Mouse (Mus musculus): ENCODE data around the gene Arpc4. TPM values are rescaled to one million over a fixed set of nuclear protein-coding genes. Genes with fewer than 3 reads are reported as not detected.

The Arpc4 gene
- polyA plus RNA-seq, 1 experiment from 2014 or later = 384 TPM

- Histone ChIP-seq H3K9me3 (no peaks in the 10 kb centered on the region), H3K27me3 (no peaks in the 10 kb centered on the region), H3K4me1 (no peaks in the 10 kb centered on the region), H3K9ac (no peak overlapping the region), H3K4me3 (no peak overlapping the region), H3K36me3 (peaks cover 55% of the 10 kb centered on the region), H3K27ac (no peak overlapping the region), H3K4me2 (no peak overlapping the region)
- no peak for ATAC-seq (ENCODE audit: insufficient number of reproducible peaks, insufficient read depth, low FRiP score, low TSS enrichment, low read depth)
- WGBS = 92% methylated on average over 1 of the region's 1 CpGs
Measured at GRCm38 (mm10) chr6:113367574-113367973, 10.3 kb upstream of the Arpc4 start.

GRCm38 (mm10) chr6:113368124-113368523 lies 9.8 kb upstream of the Arpc4 start:
- H3K27ac ChIP-seq = peak overlapping the region; percentile 23; the same call in 1 of the 2 replicates
- no peaks in the 10 kb centered on the region for H3K27me3 ChIP-seq
- no peaks in the 10 kb centered on the region for H3K4me1 ChIP-seq
- no peak overlapping the region for H3K9ac ChIP-seq
- no peak for ATAC-seq (ENCODE audit: insufficient number of reproducible peaks, insufficient read depth, low FRiP score, low TSS enrichment, low read depth)
- no peak overlapping the region for H3K4me3 ChIP-seq
- peaks cover 60% of the 10 kb centered on the region for H3K36me3 ChIP-seq
- H3K9me3 ChIP-seq = no peaks in the 10 kb centered on the region
- H3K4me2 ChIP-seq = no peak overlapping the region
- 67% methylated on average over 7 of the region's 7 CpGs for WGBS

GRCm38 (mm10) chr6:113368577-113368976 lies 9.3 kb upstream of the Arpc4 start:
- no peak overlapping the region for H3K9ac ChIP-seq
- H3K4me2 ChIP-seq = no peak overlapping the region
- H3K27me3 ChIP-seq = no peaks in the 10 kb centered on the region
- no peaks in the 10 kb centered on the region for H3K9me3 ChIP-seq
- H3K27ac ChIP-seq = no peak overlapping the region
- H3K4me3 ChIP-seq = no peak overlapping the region
- WGBS = 73% methylated on average over 5 of the region's 5 CpGs
- no peaks in the 10 kb centered on the region for H3K4me1 ChIP-seq
- no peak for ATAC-seq (ENCODE audit: insufficient number of reproducible peaks, insufficient read depth, low FRiP score, low TSS enrichment, low read depth)
- H3K36me3 ChIP-seq = peaks cover 64% of the 10 kb centered on the region

GRCm38 (mm10) chr6:113370194-113370929 lies 7.6 kb upstream of the Arpc4 start:
- Histone ChIP-seq H3K4me3 (no peak overlapping the region), H3K9ac (no peak overlapping the region), H3K4me1 (no peaks in the 10 kb centered on the region), H3K9me3 (no peaks in the 10 kb centered on the region), H3K27ac (no peak overlapping the region), H3K36me3 (peaks cover 81% of the 10 kb centered on the region), H3K27me3 (no peaks in the 10 kb centered on the region), H3K4me2 (no peak overlapping the region)
- no peak for ATAC-seq (ENCODE audit: insufficient number of reproducible peaks, insufficient read depth, low FRiP score, low TSS enrichment, low read depth)
- 92% methylated on average over 20 of the region's 20 CpGs for WGBS

GRCm38 (mm10) chr6:113373491-113373890 lies 4.4 kb upstream of the Arpc4 start:
- Histone ChIP-seq H3K27me3 (no peaks in the 10 kb centered on the region), H3K27ac (no peak overlapping the region), H3K9ac (no peak overlapping the region), H3K4me3 (no peak overlapping the region), H3K36me3 (peaks cover 72% of the 10 kb centered on the region), H3K4me1 (peaks cover 9% of the 10 kb centered on the region; the same call in 1 of the 2 replicates), H3K4me2 (no peak overlapping the region), H3K9me3 (no peaks in the 10 kb centered on the region)
- no peak for ATAC-seq (ENCODE audit: insufficient number of reproducible peaks, insufficient read depth, low FRiP score, low TSS enrichment, low read depth)
- WGBS = 90% methylated on average over 4 of the region's 4 CpGs

GRCm38 (mm10) chr6:113377172-113377495 lies 781 bp upstream of the Arpc4 start:
- no peaks in the 10 kb centered on the region for H3K9me3 ChIP-seq
- peaks cover 19% of the 10 kb centered on the region for H3K4me1 ChIP-seq
- ATAC-seq (ENCODE audit: insufficient number of reproducible peaks, insufficient read depth, low FRiP score, low TSS enrichment, low read depth) = no peak
- WGBS = 8% methylated on average over 7 of the region's 7 CpGs
- H3K36me3 ChIP-seq = peaks cover 58% of the 10 kb centered on the region
- H3K4me2 ChIP-seq = peak overlapping the region; percentile 82
- peak overlapping the region; percentile 100 for H3K4me3 ChIP-seq
- H3K27me3 ChIP-seq = no peaks in the 10 kb centered on the region
- peak overlapping the region; percentile 94 for H3K9ac ChIP-seq
- peak overlapping the region; percentile 94 for H3K27ac ChIP-seq

GRCm38 (mm10) chr6:113379246-113379645 lies 1.3 kb downstream of the Arpc4 start:
- Histone ChIP-seq H3K9me3 (no peaks in the 10 kb centered on the region), H3K36me3 (peaks cover 58% of the 10 kb centered on the region), H3K9ac (peak overlapping the region; percentile 94; the same call in 1 of the 2 replicates), H3K27ac (no peak overlapping the region), H3K4me1 (peaks cover 19% of the 10 kb centered on the region), H3K27me3 (no peaks in the 10 kb centered on the region), H3K4me2 (peak overlapping the region; percentile 82), H3K4me3 (peak overlapping the region; percentile 100)
- no peak for ATAC-seq (ENCODE audit: insufficient number of reproducible peaks, insufficient read depth, low FRiP score, low TSS enrichment, low read depth)
- WGBS = 85% methylated on average over 6 of the region's 6 CpGs

GRCm38 (mm10) chr6:113380480-113380879 lies 2.6 kb downstream of the Arpc4 start:
- H3K27ac ChIP-seq = no peak overlapping the region
- no peaks in the 10 kb centered on the region for H3K27me3 ChIP-seq
- no peak overlapping the region for H3K9ac ChIP-seq
- H3K4me3 ChIP-seq = no peak overlapping the region
- no peak for ATAC-seq (ENCODE audit: insufficient number of reproducible peaks, insufficient read depth, low FRiP score, low TSS enrichment, low read depth)
- H3K36me3 ChIP-seq = peaks cover 58% of the 10 kb centered on the region
- no peak overlapping the region for H3K4me2 ChIP-seq
- H3K4me1 ChIP-seq = peaks cover 19% of the 10 kb centered on the region
- 94% methylated on average over 11 of the region's 11 CpGs for WGBS
- H3K9me3 ChIP-seq = no peaks in the 10 kb centered on the region

GRCm38 (mm10) chr6:113384351-113384927 lies 6.5 kb downstream of the Arpc4 start:
- no peaks in the 10 kb centered on the region for H3K27me3 ChIP-seq
- no peak overlapping the region for H3K27ac ChIP-seq
- 91% methylated on average over 8 of the region's 8 CpGs for WGBS
- H3K4me1 ChIP-seq = peaks cover under 1% of the 10 kb centered on the region
- H3K4me2 ChIP-seq = no peak overlapping the region
- no peak overlapping the region for H3K9ac ChIP-seq
- no peak overlapping the region for H3K4me3 ChIP-seq
- H3K36me3 ChIP-seq = peaks cover 85% of the 10 kb centered on the region
- ATAC-seq (ENCODE audit: insufficient number of reproducible peaks, insufficient read depth, low FRiP score, low TSS enrichment, low read depth) = no peak
- H3K9me3 ChIP-seq = no peaks in the 10 kb centered on the region

- H3K27me3 ChIP-seq = no peaks in the 10 kb centered on the region
- H3K36me3 ChIP-seq = peaks cover 90% of the 10 kb centered on the region
- H3K9ac ChIP-seq = no peak overlapping the region
- no peak for ATAC-seq (ENCODE audit: insufficient number of reproducible peaks, insufficient read depth, low FRiP score, low TSS enrichment, low read depth)
- H3K4me2 ChIP-seq = no peak overlapping the region
- WGBS = 90% methylated on average over 11 of the region's 11 CpGs
- no peak overlapping the region for H3K4me3 ChIP-seq
- H3K4me1 ChIP-seq = 0 out of 2 replicates have a peak, but pooled peaks cover 7% of the 10 kb centered on the region
- no peak overlapping the region for H3K27ac ChIP-seq
- no peaks in the 10 kb centered on the region for H3K9me3 ChIP-seq
Measured at GRCm38 (mm10) chr6:113385160-113385714, 7.3 kb downstream of the Arpc4 start.

GRCm38 (mm10) chr6:113386025-113386424 lies 8.1 kb downstream of the Arpc4 start:
- 85% methylated on average over 3 of the region's 3 CpGs for WGBS
- Histone ChIP-seq H3K27me3 (no peaks in the 10 kb centered on the region), H3K4me3 (no peak overlapping the region), H3K27ac (no peak overlapping the region), H3K9ac (no peak overlapping the region), H3K36me3 (peaks cover 90% of the 10 kb centered on the region), H3K4me2 (no peak overlapping the region), H3K9me3 (no peaks in the 10 kb centered on the region), H3K4me1 (0 out of 2 replicates have a peak, but pooled peaks cover 8% of the 10 kb centered on the region)
- ATAC-seq (ENCODE audit: insufficient number of reproducible peaks, insufficient read depth, low FRiP score, low TSS enrichment, low read depth) = no peak

- H3K4me1 ChIP-seq = peaks cover 21% of the 10 kb centered on the region
- 64% methylated on average over 8 of the region's 8 CpGs for WGBS
- 0 out of 2 replicates have a peak, but pooled peaks cover 3% of the 10 kb centered on the region for H3K27me3 ChIP-seq
- H3K9ac ChIP-seq = no peak within 1 kb of the TSS
- H3K4me2 ChIP-seq = no peak within 1 kb of the TSS
- ATAC-seq (ENCODE audit: insufficient number of reproducible peaks, insufficient read depth, low FRiP score, low TSS enrichment, low read depth) = no peak
- H3K4me3 ChIP-seq = no peak within 1 kb of the TSS
- no peaks in the 10 kb centered on the region for H3K9me3 ChIP-seq
- H3K36me3 ChIP-seq = peaks cover 62% of the 10 kb centered on the region
- H3K27ac ChIP-seq = peak within 1 kb of the TSS; percentile 16; the same call in 1 of the 2 replicates
Measured at GRCm38 (mm10) chr6:113388960-113389359, 11.0 kb downstream of the Arpc4 start, which contains the start of gene Ttll3. Ttll3 (plus strand) TSS chr6:113389260.
